Mouse (Mus musculus) kidney, adult 9 months (tissue): ENCODE data around the gene Qrich2.
A peak's percentile ranks its signal among the peaks of the same experiment; 100 is the strongest.
"Not testable (repeated sequence)": the region's sequence is repeated elsewhere in the genome, so short reads cannot be mapped to it uniquely, and the experiment has no call there.

ENCODE experiments used
- DNase-seq: peaks from one replicate; pipeline ENCODE4 v3.0.0; 2022

Qrich2 gene

DNA sequence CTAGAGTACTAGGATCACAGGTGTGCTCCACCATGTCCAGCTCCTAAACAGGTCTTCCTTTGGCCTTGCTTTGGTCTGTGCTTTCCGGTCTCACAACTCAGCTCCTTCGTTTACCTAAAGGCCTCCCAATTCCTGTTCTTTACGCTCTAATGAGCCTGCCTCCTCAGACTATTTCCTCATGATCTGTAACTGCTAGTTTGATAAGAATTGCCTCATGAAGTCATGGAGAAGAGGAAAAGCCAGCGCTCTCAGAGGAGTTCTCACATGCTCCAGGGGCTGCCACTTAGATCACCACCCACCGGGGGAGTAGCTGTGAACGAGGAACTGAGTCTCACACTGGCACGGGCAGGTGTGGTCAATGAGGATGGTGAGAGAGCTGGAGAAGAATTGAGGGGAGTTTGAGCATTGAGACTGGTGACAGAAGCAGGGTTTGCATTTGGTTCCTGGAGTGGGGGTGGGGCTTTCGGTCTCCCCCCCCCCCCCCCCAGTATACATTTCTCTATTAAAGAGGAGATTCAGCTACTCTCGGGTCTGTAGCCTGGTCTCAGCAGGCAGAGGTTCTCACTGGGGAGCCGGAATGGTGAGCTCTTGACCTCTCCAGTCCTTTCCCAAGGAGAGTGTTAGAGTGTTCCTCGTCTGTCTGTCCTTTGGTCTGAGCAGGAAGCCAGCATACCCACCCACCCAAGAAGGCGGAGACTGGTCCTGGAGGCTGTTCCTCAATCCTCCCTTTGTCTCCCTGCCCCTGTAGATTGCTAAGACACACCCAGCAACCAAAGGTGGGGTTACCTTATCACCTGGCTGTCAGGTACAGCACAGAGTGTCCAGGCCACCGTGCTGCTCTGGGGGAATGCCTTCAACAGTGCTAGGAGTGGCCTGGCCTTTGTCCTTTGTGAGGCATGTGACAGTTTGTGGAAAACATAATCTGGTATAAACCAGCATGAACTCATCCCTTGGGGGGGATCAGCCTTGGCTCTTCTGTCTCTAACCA is 36.9 kb downstream of the Qrich2 start:
- peak; percentile 48 for DNase-seq

DNA sequence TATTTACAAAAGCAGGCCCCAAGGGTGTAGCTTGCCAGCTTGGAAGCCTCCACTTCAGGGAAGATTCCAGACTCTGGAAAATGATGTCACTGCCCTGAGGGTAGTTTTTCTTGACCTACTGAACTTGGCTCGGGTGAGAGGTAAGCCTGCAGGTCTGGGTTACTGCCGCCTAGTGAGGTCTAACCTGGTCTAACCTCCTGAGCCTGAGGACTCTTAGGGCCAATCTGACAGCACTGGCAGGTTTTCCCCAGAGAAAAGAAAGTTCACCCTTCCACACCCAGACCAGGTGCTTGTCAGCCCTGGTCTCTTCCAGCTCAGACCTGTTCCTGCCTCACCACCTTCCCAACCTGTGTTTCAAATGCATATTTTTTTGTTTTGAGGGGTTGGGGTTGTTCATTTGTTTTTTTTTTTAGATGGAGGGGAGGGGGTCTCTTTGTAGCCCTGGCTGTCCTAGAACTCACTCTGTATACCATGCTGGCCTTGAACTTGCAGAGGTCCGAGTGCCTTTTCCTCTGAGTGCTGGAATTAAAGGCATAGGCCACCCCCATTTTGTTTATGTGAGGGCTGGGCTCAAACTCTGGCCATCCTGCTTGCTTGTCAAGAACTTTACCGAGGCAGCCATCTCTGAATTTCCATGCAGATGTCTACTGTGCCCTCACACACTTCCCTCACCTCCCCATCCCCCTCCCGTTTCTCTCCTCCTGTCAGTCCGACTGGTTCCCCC is 39.0 kb downstream of the Qrich2 start:
- no peak for DNase-seq

DNA sequence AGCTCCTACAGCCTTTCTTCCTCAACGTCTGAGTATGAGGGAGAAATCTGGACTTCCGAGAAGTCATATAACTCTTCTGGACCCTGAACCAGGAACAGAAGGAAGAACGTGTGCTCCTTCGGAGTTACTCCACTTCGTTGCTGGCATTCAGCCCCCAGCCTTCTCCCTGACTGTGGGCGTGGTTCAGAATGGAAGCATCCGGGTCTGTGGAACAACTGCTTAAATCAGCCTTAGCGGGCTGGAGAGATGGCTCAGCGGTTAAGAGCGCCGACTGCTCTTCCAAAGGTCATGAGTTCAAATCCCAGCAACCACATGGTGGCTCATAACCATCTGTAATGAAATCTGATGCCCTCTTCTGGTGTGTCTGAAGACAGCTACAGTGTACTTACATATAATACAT is 39.7 kb downstream of the Qrich2 start:
- not testable (repeated sequence) for DNase-seq

DNA sequence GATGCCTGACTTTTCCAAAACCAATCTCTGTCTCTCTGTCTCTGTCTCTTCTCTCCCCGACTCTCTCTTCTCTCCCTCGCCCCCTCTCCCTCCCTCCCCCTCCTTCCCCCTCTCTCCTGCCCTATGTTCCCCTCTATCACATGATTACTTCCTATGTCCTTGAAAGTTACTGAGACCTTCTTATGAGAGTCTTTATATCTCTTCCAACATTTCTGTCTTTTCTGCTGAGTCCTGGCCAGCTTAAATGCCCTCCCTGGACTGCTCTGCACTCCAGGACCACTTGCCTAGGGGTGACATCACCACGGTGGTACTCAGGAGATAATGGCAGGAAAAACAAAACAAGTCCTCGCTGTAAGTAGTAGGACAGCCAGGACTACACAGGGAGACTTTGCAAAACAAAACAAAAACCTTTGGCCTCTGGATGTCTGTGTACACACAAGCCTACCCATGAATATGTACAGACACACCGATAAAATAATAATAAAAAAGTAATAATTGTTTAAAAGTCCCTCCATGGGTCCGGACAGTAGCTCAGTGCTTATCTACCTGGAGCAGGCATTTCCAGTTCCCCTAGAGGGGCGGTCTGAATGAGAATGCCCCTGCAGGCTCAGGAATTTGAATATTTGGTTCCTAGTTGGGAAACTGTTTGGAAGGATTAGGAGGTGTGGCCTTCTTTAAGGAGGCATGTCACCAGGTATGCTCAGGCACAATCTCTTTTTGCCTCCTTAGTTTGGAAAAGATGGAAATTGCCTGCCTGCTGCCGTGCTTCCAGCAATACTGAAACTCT is 41.2 kb downstream of the Qrich2 start:
- DNase-seq, result no peak

DNA sequence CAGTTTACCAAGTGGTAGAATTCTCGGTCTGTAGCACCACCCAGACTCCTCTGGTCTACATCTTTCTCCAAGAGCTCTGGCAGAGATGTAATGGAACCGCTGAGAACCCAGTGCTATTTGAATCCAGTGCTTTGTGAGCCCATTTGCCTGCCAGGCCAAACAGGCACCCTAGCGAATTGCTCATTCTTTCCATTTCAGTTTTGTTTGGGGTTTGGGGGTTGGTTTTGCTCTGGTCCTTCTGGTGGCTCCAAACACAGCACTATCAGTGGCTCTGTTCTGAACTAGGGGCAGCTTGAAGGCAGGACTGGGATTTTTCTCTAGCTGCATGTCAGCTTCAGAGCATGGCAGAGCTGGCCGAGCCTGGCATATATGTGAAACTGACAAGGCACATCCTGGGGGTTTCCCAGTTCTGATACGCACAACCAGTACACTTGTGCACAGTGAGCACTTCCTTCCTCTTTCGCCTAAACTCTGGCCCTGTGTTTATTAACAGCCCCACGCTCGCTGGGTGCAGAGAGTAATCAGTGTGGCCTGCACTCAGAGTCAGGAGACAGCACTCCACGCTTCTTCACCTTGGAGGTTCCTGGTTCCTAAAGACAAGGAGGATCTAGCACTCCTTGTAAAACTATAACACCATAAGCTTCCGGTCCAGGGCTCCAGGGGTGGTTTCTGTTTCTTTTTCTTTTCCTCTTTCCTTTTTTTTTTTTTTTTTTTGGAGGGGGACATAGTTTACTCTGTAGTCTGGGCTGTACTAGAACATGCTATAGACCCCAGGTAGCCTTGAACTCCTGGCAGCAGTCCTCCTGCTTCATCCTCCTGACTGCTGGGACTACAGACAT is 42.0 kb downstream of the Qrich2 start:
- peak; percentile 44 for DNase-seq

DNA sequence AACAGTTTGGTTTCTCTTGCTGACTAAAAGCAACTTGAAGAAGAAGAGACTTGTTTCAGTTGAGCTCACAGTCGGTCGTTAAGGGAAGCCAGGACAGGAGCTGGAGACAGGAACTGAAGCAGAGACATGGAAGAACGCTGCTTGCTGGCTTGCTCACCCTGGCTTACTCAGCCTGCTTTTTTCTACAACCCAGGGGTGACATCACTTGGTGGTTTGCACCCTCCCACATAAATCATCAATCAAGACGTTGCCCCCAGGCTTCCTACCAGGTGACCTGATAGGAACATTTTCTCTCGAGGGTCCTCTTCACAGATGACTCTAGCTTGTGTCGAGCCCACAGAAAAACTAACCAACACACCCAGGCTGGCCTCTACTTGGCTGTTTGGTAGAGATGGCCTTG is 42.8 kb downstream of the Qrich2 start:
- no peak for DNase-seq

DNA sequence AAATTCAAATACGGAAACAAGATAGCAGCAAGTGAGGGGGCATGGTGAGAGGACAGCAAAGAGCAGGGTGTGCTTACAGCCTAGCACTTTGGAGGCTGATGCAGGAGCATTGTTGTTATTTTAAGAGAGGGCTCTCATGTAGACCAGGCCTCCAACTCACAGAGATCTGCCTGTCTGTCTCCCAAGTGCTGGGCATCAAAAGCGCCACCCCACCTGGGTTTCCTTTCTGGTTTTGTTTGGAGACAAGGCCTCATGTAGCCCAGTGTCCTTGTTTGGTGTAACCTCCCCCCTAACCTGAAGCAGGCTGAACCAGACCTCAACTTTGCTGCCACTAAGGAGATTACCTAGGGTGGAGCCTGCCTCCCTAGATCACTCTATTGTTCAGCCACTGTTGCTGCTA is 43.5 kb downstream of the Qrich2 start:
- DNase-seq, result no peak

DNA sequence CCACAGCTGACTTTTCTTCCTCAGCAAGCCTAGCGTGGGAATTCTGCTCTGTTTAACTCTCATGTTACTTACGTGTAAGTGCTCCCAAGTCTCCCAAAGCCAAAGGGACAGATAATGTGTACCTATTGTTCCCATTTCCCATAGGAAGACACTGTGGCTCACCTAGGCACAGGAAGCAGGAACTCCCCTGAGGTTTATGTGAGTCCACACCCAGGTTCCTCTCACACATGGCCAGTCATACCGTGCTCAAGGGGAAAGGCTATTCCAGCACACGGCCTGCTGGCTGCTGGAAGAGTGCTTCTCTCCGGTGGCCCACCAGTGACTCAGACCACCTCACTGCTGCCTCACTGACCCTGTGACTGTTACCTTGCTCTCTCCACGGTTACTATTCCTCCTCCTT is 44.9 kb downstream of the Qrich2 start:
- no peak for DNase-seq

DNA sequence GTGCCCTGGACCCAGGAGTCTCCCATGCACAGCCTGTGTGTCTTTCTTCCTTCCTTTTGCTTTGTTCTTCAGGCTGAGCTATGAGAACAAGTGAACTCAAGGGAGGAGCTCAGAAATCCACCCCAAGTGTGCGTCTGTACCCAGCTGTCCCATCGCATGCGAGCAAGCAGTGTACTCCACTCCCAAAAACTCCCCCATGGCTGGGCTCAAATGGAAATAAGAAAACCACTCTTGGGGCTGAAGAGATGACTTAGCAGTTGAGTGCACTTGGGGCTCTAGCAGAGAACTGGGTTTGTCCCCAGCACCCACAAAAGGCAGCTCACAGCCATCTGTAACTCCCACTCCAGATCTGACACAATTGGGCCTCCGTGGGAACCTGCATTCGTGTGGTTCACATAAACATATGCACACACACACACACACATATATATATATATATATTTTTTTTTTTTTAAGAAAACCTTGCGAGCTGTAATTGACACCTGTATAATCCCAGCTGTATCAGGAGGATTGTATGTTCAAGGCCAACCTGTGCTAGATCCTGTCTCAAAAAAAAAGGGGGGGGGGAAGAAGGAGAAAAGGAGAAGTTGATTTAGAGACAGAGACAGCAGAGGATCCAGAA is 47.1 kb downstream of the Qrich2 start:
- DNase-seq, result no peak

DNA sequence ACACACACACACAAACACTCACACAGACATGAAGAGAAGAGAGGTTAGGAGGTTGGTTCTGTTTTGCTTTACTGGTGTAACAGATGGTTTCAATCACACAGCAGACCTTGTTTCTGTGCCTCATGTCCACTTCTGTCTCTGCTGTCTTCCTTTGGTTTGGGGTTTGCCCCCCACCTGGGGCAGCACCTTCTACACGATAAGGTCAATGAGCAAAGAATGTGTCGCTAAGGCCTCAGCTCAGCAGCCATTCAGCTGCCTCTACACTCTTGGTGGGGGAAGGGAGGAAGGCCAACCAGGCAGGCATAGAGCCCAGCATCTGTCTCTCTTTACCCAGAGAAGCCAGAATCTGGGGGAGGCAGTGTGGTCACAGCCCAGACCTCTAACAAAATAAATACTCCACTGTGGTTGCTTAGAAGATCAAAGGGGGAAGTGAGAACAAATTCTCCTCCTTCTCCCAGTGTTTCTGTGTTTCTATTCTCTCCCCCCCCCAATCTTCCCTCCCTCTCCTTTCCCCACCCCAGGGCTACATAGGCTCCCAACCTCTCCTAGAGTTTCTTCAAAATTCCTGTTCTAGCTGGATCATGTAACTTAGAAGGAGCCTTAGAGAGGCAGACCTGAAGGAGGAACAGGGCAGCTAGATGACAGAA is 47.7 kb downstream of the Qrich2 start:
- no peak for DNase-seq

DNA sequence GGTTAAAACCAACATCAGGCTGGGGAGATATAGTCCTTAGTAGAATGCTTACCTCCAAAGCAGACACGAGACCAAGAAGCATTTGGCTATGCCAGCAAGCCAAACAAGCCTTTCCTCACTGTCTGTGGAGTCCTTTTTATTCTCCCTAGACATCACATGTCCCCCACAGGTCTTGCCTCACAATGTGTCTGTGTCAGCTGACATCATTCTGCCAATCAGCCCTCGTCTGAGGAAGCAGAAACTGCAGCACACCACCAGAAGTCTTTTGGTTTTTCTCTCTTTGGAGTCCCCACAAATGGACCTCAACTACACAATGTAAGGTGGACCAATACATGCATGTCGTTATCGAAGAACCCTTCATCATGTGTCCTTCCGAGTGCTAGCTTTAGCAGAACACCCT is 49.0 kb downstream of the Qrich2 start:
- DNase-seq, result no peak

DNA sequence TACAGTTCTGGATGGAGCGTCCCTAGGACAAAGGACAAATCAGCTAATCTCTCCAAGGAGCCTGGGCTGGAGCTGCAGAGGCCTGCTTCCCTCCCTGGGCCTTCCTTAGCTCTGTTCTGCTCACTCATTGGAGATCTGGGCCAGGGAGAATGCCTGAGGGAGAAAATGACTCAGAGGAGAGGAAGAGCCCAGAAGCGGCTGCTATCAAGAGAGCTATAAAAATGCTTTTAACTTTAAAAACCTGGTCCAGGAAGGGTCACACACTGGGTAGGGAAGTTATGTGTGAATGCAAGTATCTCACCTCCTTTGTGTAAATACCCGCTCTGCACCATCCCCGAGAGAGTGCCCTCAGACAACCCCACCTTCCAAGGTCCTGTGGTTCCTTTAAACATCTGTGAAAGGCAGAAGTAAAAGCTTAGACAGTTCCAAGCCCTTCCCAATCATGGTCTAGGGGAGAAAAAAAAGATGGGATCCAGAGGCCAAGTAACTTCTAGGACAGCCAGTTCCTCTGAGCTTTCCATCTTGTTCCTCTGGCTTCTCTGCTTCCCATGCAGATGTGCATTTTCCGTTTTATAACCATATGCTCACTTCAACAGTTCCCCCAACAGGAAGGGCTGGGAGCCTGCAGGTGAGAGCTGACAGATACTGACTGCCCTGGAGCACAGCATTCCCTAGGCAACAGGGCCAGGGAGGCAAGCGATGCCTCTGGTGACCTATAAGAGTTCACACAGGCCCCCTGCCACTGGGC is 49.7 kb downstream of the Qrich2 start:
- no peak for DNase-seq

DNA sequence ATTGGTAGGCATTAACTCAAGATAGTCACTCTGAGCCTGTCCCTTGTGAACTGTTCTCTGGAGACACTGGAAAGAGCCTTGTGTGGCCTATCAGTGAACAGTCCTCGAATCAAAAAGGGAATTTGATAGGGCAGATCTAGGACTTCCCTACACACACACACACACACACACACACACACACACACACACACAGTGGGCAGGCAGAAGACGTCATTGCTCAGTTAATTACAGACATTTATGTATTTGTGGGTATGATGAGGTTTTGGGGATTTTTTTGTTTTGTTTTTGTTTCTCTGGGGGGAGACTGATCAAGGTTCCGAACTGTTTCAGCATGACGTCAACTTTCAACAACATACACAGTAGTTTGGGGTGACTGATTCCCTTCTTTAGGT is 52.4 kb downstream of the Qrich2 start:
- DNase-seq, result no peak

DNA sequence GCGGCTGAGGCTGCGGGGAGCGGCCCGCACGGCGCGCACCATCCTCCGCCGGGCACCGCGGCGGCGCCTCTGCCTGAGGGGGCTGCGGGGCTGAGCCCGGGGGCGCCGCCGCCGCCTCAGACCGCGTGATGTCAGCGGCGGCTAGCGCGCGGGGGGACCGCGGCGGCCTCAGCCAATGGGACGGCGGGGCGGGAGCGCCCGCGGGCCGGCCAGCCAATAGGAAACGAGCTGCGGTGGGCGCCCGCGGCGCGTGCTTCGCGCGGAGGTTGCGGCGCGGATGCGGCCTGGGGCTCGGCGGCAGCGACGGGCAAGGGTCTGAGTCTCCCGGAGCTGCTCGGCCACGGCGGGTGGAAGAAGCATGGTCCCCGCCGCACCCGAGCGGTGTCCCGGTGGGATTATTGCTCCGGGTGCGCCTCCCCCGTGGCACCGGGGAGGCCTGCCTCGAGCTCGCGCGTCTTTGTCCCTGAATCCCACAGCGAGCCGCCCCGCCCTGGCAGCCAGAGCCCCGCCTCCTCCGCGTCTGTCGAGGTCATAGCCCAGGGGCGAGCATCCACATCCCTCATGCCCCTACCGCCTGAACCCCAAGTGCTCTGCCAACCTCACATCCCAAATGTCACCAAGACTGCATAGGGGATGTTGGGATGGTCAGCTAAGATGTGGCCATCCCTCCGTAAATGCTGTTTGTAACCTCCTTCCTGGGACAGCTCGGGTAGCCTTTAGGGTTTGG is 53.0 kb downstream of the Qrich2 start, which contains the start of gene Rnf157:
Gene Rnf157, minus strand, starts transcription at position 129 of the 727 bp plus-strand sequence.
- peak; percentile 60 for DNase-seq

DNA sequence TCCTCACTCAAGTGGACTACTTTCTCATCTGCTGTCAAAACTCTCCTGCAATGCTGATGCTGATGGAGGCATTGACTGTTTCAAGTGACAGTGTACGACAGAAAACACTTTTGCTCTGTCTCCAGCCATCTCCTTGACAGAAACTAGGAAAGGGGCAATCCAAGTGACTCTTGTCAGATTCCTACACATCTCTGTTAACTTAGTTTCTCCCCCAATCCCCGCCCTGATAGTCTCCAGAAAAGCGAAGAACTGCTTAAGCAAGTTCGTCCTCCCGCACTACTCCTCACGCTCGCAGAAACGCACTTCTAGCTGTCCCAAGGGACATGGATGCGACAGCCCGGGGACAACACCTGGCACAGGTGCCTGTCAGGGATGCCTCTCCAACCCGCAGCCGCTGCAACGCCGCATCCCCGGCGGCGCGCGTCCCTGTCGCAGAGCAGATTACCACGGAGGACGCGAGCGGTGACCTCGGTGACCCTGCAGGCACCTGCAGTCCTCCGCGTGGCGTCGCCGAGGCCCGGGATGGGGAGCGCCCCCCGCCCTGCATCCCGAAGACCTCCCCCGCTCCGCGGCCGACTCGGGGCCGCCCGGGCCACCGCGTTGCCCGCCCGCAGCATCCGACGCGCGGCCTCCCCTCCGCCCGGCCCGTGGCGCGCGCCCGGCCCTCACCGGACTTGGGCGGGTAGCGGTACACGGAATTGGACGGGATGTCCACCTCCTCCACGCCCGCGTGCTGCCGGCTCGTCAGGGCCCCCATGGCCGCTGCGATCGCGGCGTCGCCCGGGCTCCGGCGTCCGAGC is 53.8 kb downstream of the Qrich2 start:
- DNase-seq, result no peak

DNA sequence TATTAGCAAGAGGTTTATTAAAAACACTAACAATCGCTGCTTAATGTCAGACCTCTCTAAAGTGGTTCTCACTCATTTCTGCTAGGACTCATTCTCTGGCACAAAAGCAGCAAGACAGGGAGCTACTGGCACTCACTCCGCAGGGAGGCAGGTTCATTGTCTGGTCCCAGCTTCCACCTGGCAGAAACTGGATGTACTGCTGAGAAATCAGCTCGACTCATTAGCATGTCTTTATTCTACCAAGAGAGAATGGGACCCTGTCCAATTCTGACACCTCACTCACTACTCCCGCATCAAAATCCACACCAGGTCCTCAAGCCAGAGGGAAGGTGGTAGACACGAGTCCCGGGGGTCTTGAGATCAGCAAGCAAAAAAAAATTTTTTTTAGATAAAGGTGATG is 54.5 kb downstream of the Qrich2 start:
- no peak for DNase-seq

DNA sequence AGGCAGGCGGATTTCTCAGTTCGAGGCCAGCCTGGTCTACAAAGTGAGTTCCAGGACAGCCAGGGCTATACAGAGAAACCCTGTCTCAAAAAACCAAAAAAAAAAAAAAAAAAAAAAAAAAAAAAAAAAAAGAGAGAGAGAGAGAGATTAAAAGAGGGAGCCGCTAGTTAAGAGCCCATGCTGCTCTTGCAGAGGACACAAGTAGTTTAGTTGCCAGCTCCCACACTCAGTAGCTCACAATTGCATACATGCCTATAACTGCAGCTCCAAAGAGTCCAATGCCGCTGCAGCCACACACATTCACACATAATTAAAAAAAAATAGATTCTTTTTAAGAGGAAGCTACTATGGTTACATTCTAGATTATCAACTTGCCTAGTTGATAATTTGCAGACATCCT is 55.6 kb downstream of the Qrich2 start:
- not testable (repeated sequence) for DNase-seq

DNA sequence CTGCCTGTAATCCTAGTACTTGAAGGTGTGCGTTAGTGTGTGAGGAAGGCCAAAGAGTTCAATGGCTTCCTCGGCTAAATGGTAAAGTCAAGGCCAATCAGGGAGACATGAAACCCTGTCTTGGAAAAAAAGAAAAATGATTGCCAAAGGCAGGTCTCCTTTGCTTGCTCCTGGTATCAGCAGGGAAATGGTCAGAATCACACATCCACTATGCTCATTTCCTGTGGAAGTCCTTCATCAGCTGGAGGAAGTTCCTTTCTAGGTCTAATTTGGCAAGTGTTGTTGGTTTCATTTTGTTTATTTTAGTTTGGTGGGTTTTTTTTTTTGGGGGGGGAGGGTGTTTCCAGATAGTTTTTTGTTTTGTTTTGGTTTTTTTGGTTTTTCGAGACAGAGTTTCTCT is 57.0 kb downstream of the Qrich2 start:
- DNase-seq, result no peak

DNA sequence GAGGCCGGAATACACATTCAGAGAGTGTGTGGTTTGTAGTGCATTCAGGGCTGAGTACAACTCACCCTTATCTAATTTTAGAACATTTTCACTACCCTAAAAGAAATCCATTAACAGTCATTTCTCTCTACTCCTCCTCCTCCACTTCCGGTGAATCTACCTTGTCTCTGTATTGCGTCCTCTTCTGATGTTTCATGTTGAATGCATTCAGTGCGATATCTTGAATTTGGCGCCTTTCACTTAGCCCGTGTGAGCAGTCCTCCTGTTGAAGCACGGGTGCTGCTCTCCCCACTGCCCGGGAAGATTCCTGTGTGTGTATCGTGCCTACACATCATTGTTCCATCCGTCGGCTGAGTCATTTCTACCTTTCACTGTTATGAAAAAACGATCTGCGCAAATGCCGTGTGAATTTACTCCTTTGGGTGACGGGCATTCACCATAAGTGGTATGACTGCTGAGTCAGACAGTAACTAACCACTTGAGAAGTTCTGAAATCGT is 59.8 kb downstream of the Qrich2 start:
- DNase-seq, result no peak
